Mouse (Mus musculus) intestine, postnatal 0 days (tissue): Measurements from ENCODE around the gene Myo1d. TPM values are rescaled to one million over a fixed set of nuclear protein-coding genes. Genes with fewer than 3 reads are reported as not detected.

Experiments
- ATAC-seq: fragments of 200-750 bp; cut with Nextera tagmentation; 2 replicates; pipeline ENCODE4 v1.8.0; 2017; ENCODE audit warnings: mild to moderate bottlenecking, moderate TSS enrichment, moderate library complexity
- H3K27ac ChIP-seq: fragments of 300-500 bp; sonication (generic); 2 replicates; pipeline ENCODE4 v1.5.1; 2014; ENCODE audit warnings: mild to moderate bottlenecking, low read depth, low read length, moderate library complexity
- H3K27me3 ChIP-seq: fragments of 300-500 bp; sonication (generic); replicated peaks from 2 replicates; pipeline ENCODE4 v1.6.1; 2014; ENCODE audit warnings: low read length, mixed read lengths; ENCODE audit not compliant: control insufficient read depth, insufficient read depth
- H3K36me3 ChIP-seq: fragments of 300-500 bp; sonication (generic); 2 replicates; pipeline ENCODE4 v1.6.1; 2014; ENCODE audit warnings: mild to moderate bottlenecking, moderate library complexity; ENCODE audit not compliant: control insufficient read depth, insufficient read depth
- H3K4me1 ChIP-seq: fragments of 300-500 bp; sonication (generic); replicated peaks from 2 replicates; pipeline ENCODE4 v1.6.1; 2014; ENCODE audit warnings: antibody characterized with exemption, low read length, mixed read lengths; ENCODE audit not compliant: control insufficient read depth, insufficient read depth
- H3K4me2 ChIP-seq: fragments of 300-500 bp; sonication (generic); replicated peaks from 2 replicates; pipeline ENCODE4 v1.6.1; 2014; ENCODE audit warnings: low read depth, mild to moderate bottlenecking, moderate library complexity
- H3K4me3 ChIP-seq: fragments of 300-500 bp; sonication (generic); 2 replicates; pipeline ENCODE4 v1.5.1; 2014; ENCODE audit warnings: low read depth, low read length
- H3K9ac ChIP-seq: fragments of 300-500 bp; sonication (generic); 2 replicates; pipeline ENCODE4 v1.6.1; 2014; ENCODE audit warnings: mild to moderate bottlenecking, low read depth, low read length
- H3K9me3 ChIP-seq: fragments of 300-500 bp; sonication (generic); 2 replicates; pipeline ENCODE4 v1.6.1; 2016; ENCODE audit warnings: mixed run types; ENCODE audit not compliant: control insufficient read depth
- CTCF ChIP-seq: sonication (generic); IDR thresholded peaks from 2 replicates; pipeline ENCODE4 v1.5.1; 2016; ENCODE audit warnings: low read depth, mild to moderate bottlenecking, control low read depth, antibody characterized with exemption, moderate library complexity
- WGBS: fragments of 180-500 bp; shearing (Covaris S2); extraction: QIAGEN DNeasy Blood & Tissue Kit; methylation state at CpG from one replicate; pipeline ENCODE4 v1.1.7; 2014; 5-methylcytosine and 5-hydroxymethylcytosine counted together
- polyA plus RNA-seq: library from polyadenylated mRNA; unstranded; fragments of >200 nt; fragmentation: Nextera tagmentation; extraction: Ambion mirVana; gene quantifications from 2 replicates; pipeline ENCODE4 v1.2.1, GENCODE M21; 2015

Gene Myo1d
- polyA plus RNA-seq, 1 experiment from 2014 or later: 57.2 TPM

- Histone ChIP-seq H3K4me3 (no peak overlapping the region), H3K27ac (0 out of 2 replicates have a peak overlapping the region, but pooled peaks have one; percentile 50), H3K9me3 (no peaks in the 10 kb centered on the region), H3K4me1 (0 out of 2 replicates have a peak, but pooled peaks cover 2% of the 10 kb centered on the region), H3K36me3 (no peaks in the 10 kb centered on the region), H3K9ac (no peak overlapping the region), H3K27me3 (no peaks in the 10 kb centered on the region), H3K4me2 (no peak overlapping the region)
- 56% methylated on average over 5 of the region's 5 CpGs for WGBS
- TF ChIP-seq CTCF: peak; percentile 59
- peak; percentile 12; the same call in 1 of the 2 replicates for ATAC-seq
Observed at GRCm38 (mm10) chr11:80785672-80786071, 5.8 kb upstream of the Myo1d start.

- no peak overlapping the region for H3K9ac ChIP-seq
- 0 out of 2 replicates have a peak, but pooled peaks cover 2% of the 10 kb centered on the region for H3K4me1 ChIP-seq
- no peak for TF ChIP-seq CTCF
- 7% methylated on average over 3 of the region's 3 CpGs for WGBS
- H3K9me3 ChIP-seq: no peaks in the 10 kb centered on the region
- H3K36me3 ChIP-seq: no peaks in the 10 kb centered on the region
- no peak overlapping the region for H3K4me3 ChIP-seq
- ATAC-seq: peak; percentile 82
- H3K27me3 ChIP-seq: no peaks in the 10 kb centered on the region
- peak overlapping the region; percentile 74 for H3K27ac ChIP-seq
- no peak overlapping the region; the same call in 1 of the 2 replicates for H3K4me2 ChIP-seq
Observed at GRCm38 (mm10) chr11:80784294-80784743, 4.5 kb upstream of the Myo1d start.

- Histone ChIP-seq H3K4me3 (no peak overlapping the region), H3K27me3 (no peaks in the 10 kb centered on the region), H3K9ac (no peak overlapping the region), H3K9me3 (no peaks in the 10 kb centered on the region), H3K27ac (peak overlapping the region; percentile 74), H3K4me2 (no peak overlapping the region), H3K4me1 (0 out of 2 replicates have a peak, but pooled peaks cover 2% of the 10 kb centered on the region), H3K36me3 (no peaks in the 10 kb centered on the region)
- WGBS: 31% methylated on average over 7 of the region's 7 CpGs
- no peak for TF ChIP-seq CTCF
- no peak for ATAC-seq
Observed at GRCm38 (mm10) chr11:80783460-80783859, 3.6 kb upstream of the Myo1d start.

- no peaks in the 10 kb centered on the region for H3K4me1 ChIP-seq
- H3K4me2 ChIP-seq: no peak overlapping the region
- no peaks in the 10 kb centered on the region for H3K9me3 ChIP-seq
- no peaks in the 10 kb centered on the region for H3K36me3 ChIP-seq
- no peak overlapping the region for H3K4me3 ChIP-seq
- H3K27ac ChIP-seq: no peak overlapping the region
- TF ChIP-seq CTCF: no peak
- 95% methylated on average over 2 of the region's 2 CpGs for WGBS
- H3K27me3 ChIP-seq: no peaks in the 10 kb centered on the region
- H3K9ac ChIP-seq: no peak overlapping the region
- ATAC-seq: no peak
Observed at GRCm38 (mm10) chr11:80781535-80781934, 1.7 kb upstream of the Myo1d start.

- Histone ChIP-seq H3K27ac (peak overlapping the region; percentile 95), H3K9me3 (no peaks in the 10 kb centered on the region), H3K4me3 (peak overlapping the region; percentile 75), H3K36me3 (no peaks in the 10 kb centered on the region), H3K9ac (peak overlapping the region; percentile 65), H3K4me1 (no peaks in the 10 kb centered on the region), H3K27me3 (no peaks in the 10 kb centered on the region), H3K4me2 (peak overlapping the region; percentile 85)
- TF ChIP-seq CTCF: no peak
- WGBS: 1% methylated on average over 18 of the region's 18 CpGs
- peak; percentile 12 for ATAC-seq
Observed at GRCm38 (mm10) chr11:80778916-80779526, 804 bp downstream of the Myo1d start.

- Histone ChIP-seq H3K4me1 (0 out of 2 replicates have a peak, but pooled peaks cover 2% of the 10 kb centered on the region), H3K27me3 (no peaks in the 10 kb centered on the region), H3K9ac (no peak overlapping the region), H3K36me3 (peaks cover under 1% of the 10 kb centered on the region; the same call in 1 of the 2 replicates), H3K9me3 (no peaks in the 10 kb centered on the region), H3K4me2 (peak overlapping the region; percentile 85), H3K4me3 (peak overlapping the region; percentile 21), H3K27ac (no peak overlapping the region)
- TF ChIP-seq CTCF: 0 out of 2 replicates have a peak, but pooled peaks have one; percentile 1
- peak; percentile 9; the same call in 1 of the 2 replicates for ATAC-seq
- 39% methylated on average over 6 of the region's 6 CpGs for WGBS
Observed at GRCm38 (mm10) chr11:80778157-80778556, 1.7 kb downstream of the Myo1d start.
